Mouse (Mus musculus): Measurements from ENCODE around the gene Olfr1391. TPM values are rescaled to one million over a fixed set of nuclear protein-coding genes. Genes with fewer than 3 reads are reported as not detected.

The Olfr1391 gene
- not detected for polyA plus RNA-seq (2014; fragmentation: Illumina TruSeq; extraction: RNeasy Lipid Tissue Mini Kit (QIAGEN cat#74804); ENCODE audit: low read depth, low replicate concordance)

DNA sequence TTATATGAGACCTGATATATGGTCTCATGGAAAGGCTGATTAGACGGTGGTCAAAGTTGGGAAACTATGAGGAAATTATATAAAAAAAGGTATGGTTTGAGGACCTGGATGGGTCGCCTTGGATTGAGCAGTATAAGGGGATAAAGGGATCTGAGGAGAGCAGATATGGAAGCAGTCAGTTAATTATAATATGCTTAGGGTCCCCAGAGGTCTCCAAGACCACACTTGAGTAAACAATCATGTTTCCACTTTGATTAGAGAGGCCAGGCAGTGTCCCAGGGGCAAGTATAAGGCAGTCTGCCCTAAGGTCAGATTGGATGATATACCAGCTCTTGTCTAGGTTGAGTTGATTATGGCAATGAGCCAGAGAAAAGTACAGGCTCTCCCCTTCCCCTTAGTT lies at the start of gene Olfr1391:
Gene Olfr1391, plus strand, starts transcription at position 301 of the 400 bp plus-strand sequence.

GRCm38 (mm10) chr11:49278222-49278621 lies 44.3 kb upstream of the Olfr1391 start, which contains the start of gene Olfr1393:
Gene Olfr1393 (plus strand): TSS chr11:49278304.

GRCm38 (mm10) chr11:49284982-49285381 lies 37.6 kb upstream of the Olfr1391 start, which contains the start of gene Olfr1392:
Gene Olfr1392 (plus strand): TSS chr11:49285282.

GRCm38 (mm10) chr11:49304441-49304840 lies 18.1 kb upstream of the Olfr1391 start, which contains the start of gene Olfr10:
Gene Olfr10 (plus strand): TSS chr11:49304741.

GRCm38 (mm10) chr11:49334888-49335287 lies 12.3 kb downstream of the Olfr1391 start, which contains the start of gene Olfr1390:
Gene Olfr1390 (plus strand): TSS chr11:49335188.

Other genes starting within 250 kb of the Olfr1391 start
- 19.4 TPM for gene Ifi47, start 246.2 kb upstream of the Olfr1391 start, polyA plus RNA-seq (2014; fragmentation: Illumina TruSeq; extraction: RNeasy Lipid Tissue Mini Kit (QIAGEN cat#74804); ENCODE audit: low read depth, low replicate concordance)
- 0.16 TPM for gene Olfr1396, start 207.9 kb upstream of the Olfr1391 start, polyA plus RNA-seq (2014; fragmentation: Illumina TruSeq; extraction: RNeasy Lipid Tissue Mini Kit (QIAGEN cat#74804); ENCODE audit: low read depth, low replicate concordance)
- not detected for gene Olfr1395, start 180.5 kb upstream of the Olfr1391 start, polyA plus RNA-seq (2014; fragmentation: Illumina TruSeq; extraction: RNeasy Lipid Tissue Mini Kit (QIAGEN cat#74804); ENCODE audit: low read depth, low replicate concordance)
- not detected for gene Olfr1394, start 168.4 kb upstream of the Olfr1391 start, polyA plus RNA-seq (2014; fragmentation: Illumina TruSeq; extraction: RNeasy Lipid Tissue Mini Kit (QIAGEN cat#74804); ENCODE audit: low read depth, low replicate concordance)
- gene Btnl9, start 135.6 kb upstream of the Olfr1391 start, polyA plus RNA-seq (2014; fragmentation: Illumina TruSeq; extraction: RNeasy Lipid Tissue Mini Kit (QIAGEN cat#74804); ENCODE audit: low read depth, low replicate concordance), result 4.3 TPM
- gene Zfp62, start 119.5 kb upstream of the Olfr1391 start, polyA plus RNA-seq (2014; fragmentation: Illumina TruSeq; extraction: RNeasy Lipid Tissue Mini Kit (QIAGEN cat#74804); ENCODE audit: low read depth, low replicate concordance), result 137 TPM
- 26.3 TPM for gene Mgat1, start 78.6 kb upstream of the Olfr1391 start, polyA plus RNA-seq (2014; fragmentation: Illumina TruSeq; extraction: RNeasy Lipid Tissue Mini Kit (QIAGEN cat#74804); ENCODE audit: low read depth, low replicate concordance)
- not detected for gene Olfr1393, start 44.4 kb upstream of the Olfr1391 start, polyA plus RNA-seq (2014; fragmentation: Illumina TruSeq; extraction: RNeasy Lipid Tissue Mini Kit (QIAGEN cat#74804); ENCODE audit: low read depth, low replicate concordance)
- not detected for gene Olfr1392, start 37.5 kb upstream of the Olfr1391 start, polyA plus RNA-seq (2014; fragmentation: Illumina TruSeq; extraction: RNeasy Lipid Tissue Mini Kit (QIAGEN cat#74804); ENCODE audit: low read depth, low replicate concordance)
- gene Olfr10, start 18.0 kb upstream of the Olfr1391 start, polyA plus RNA-seq (2014; fragmentation: Illumina TruSeq; extraction: RNeasy Lipid Tissue Mini Kit (QIAGEN cat#74804); ENCODE audit: low read depth, low replicate concordance), result not detected
- not detected for gene Olfr1390, start 12.4 kb downstream of the Olfr1391 start, polyA plus RNA-seq (2014; fragmentation: Illumina TruSeq; extraction: RNeasy Lipid Tissue Mini Kit (QIAGEN cat#74804); ENCODE audit: low read depth, low replicate concordance)
- gene Olfr1389, start 100.3 kb downstream of the Olfr1391 start, polyA plus RNA-seq (2014; fragmentation: Illumina TruSeq; extraction: RNeasy Lipid Tissue Mini Kit (QIAGEN cat#74804); ENCODE audit: low read depth, low replicate concordance), result not detected
- not detected for gene Olfr1388, start 113.9 kb downstream of the Olfr1391 start, polyA plus RNA-seq (2014; fragmentation: Illumina TruSeq; extraction: RNeasy Lipid Tissue Mini Kit (QIAGEN cat#74804); ENCODE audit: low read depth, low replicate concordance)
- gene Olfr1387, start 132.6 kb downstream of the Olfr1391 start, polyA plus RNA-seq (2014; fragmentation: Illumina TruSeq; extraction: RNeasy Lipid Tissue Mini Kit (QIAGEN cat#74804); ENCODE audit: low read depth, low replicate concordance), result not detected
- gene Olfr1386, start 142.3 kb downstream of the Olfr1391 start, polyA plus RNA-seq (2014; fragmentation: Illumina TruSeq; extraction: RNeasy Lipid Tissue Mini Kit (QIAGEN cat#74804); ENCODE audit: low read depth, low replicate concordance), result not detected
- gene Olfr1385, start 166.3 kb downstream of the Olfr1391 start, polyA plus RNA-seq (2014; fragmentation: Illumina TruSeq; extraction: RNeasy Lipid Tissue Mini Kit (QIAGEN cat#74804); ENCODE audit: low read depth, low replicate concordance), result not detected
- gene Olfr1384, start 184.0 kb downstream of the Olfr1391 start, polyA plus RNA-seq (2014; fragmentation: Illumina TruSeq; extraction: RNeasy Lipid Tissue Mini Kit (QIAGEN cat#74804); ENCODE audit: low read depth, low replicate concordance), result not detected
- gene Olfr1383, start 196.9 kb downstream of the Olfr1391 start, polyA plus RNA-seq (2014; fragmentation: Illumina TruSeq; extraction: RNeasy Lipid Tissue Mini Kit (QIAGEN cat#74804); ENCODE audit: low read depth, low replicate concordance), result not detected
- gene Olfr1382, start 205.5 kb downstream of the Olfr1391 start, polyA plus RNA-seq (2014; fragmentation: Illumina TruSeq; extraction: RNeasy Lipid Tissue Mini Kit (QIAGEN cat#74804); ENCODE audit: low read depth, low replicate concordance), result not detected
- not detected for gene Olfr1381, start 220.7 kb downstream of the Olfr1391 start, polyA plus RNA-seq (2014; fragmentation: Illumina TruSeq; extraction: RNeasy Lipid Tissue Mini Kit (QIAGEN cat#74804); ENCODE audit: low read depth, low replicate concordance)
- not detected for gene Olfr1380, start 234.1 kb downstream of the Olfr1391 start, polyA plus RNA-seq (2014; fragmentation: Illumina TruSeq; extraction: RNeasy Lipid Tissue Mini Kit (QIAGEN cat#74804); ENCODE audit: low read depth, low replicate concordance)

All from sigmoid colon, adult 10 weeks (tissue).